ENCODE assay signal across 16 mouse cellular contexts in genomic region chr10:60819179-60819578, GRCm38 (mm10). TPM values are rescaled to one million over a fixed set of nuclear protein-coding genes. Genes with fewer than 3 reads are reported as not detected.
DNase-seq lines count a peak whose midpoint lies in the region; ATAC-seq and TF ChIP-seq lines count a peak whose summit lies in the region.
"Had no signal": no experiment of that assay in that cellular context is flagged by ENCODE, and none has a peak within 500 bp of the region (broad histone marks: within the 10 kb centered on the region; RNA-seq: fewer than 3 reads in every experiment).

No protein-coding gene starts in this region.

- no peaks in the 10 kb centered on the region for H3K27me3 ChIP-seq in kidney, adult 2 months (replicated peaks; ENCODE audit: control insufficient read depth, insufficient read depth, low read length)
- H3K27me3 ChIP-seq in heart, postnatal 0 days (ENCODE audit: control insufficient read depth, insufficient read depth, low read length) = no peaks in the 10 kb centered on the region
- H3K27me3 ChIP-seq: lung, embryonic 15.5 days; midbrain, embryonic 15.5 days had no signal

- WGBS in kidney, adult 2 months = 40% methylated on average over 5 of the region's 5 CpGs
- 10% methylated on average over 5 of the region's 5 CpGs for WGBS in heart, postnatal 0 days

- no peaks in the 10 kb centered on the region for H3K36me3 ChIP-seq in kidney, adult 2 months (ENCODE audit: control insufficient read depth, insufficient read depth, low read length)
- no peaks in the 10 kb centered on the region for H3K36me3 ChIP-seq in heart, postnatal 0 days (replicated peaks; ENCODE audit: control insufficient read depth, insufficient read depth, low read length)
- H3K36me3 ChIP-seq: lung, embryonic 15.5 days; midbrain, embryonic 15.5 days had no signal

- peaks cover 5% of the 10 kb centered on the region; the same call in 1 of the 2 replicates for H3K4me1 ChIP-seq in kidney, adult 2 months (ENCODE audit: control insufficient read depth, insufficient read depth, low read length)
- H3K4me1 ChIP-seq in heart, postnatal 0 days (ENCODE audit: control insufficient read depth, insufficient read depth) = peaks cover 86% of the 10 kb centered on the region

- TF ChIP-seq CTCF in kidney, adult 2 months (conservative IDR thresholded peaks at IDR 0.05; ENCODE audit: insufficient read depth, insufficient read length, low read depth, low read length) = no peak
- TF ChIP-seq CTCF in heart, postnatal 0 days (IDR thresholded peaks at IDR 0.05; ENCODE audit: low read depth) = no peak

- no peak overlapping the region for H3K4me3 ChIP-seq in kidney, adult 2 months (ENCODE audit: insufficient read depth, low read depth, low read length)
- no peak overlapping the region for H3K4me3 ChIP-seq in heart, postnatal 0 days (ENCODE audit: low read depth, low read length)
- H3K4me3 ChIP-seq: erythroblast, embryonic 14.5 days; heart, adult 2 months; lung, embryonic 15.5 days; midbrain, embryonic 15.5 days had no signal

- ATAC-seq in heart, postnatal 0 days (ENCODE audit: insufficient read depth, low read depth) = peak; percentile 20; the same call in 1 of the 2 replicates
- ATAC-seq: midbrain, embryonic 15.5 days had no signal

- H3K4me2 ChIP-seq in heart, postnatal 0 days (ENCODE audit: low read depth, low read length) = no peak overlapping the region
- H3K4me2 ChIP-seq: lung, embryonic 15.5 days; midbrain, embryonic 15.5 days had no signal

- no peaks in the 10 kb centered on the region for H3K9me3 ChIP-seq in heart, postnatal 0 days (replicated peaks; ENCODE audit: control insufficient read depth, low read length)
- H3K9me3 ChIP-seq: lung, embryonic 15.5 days; midbrain, embryonic 15.5 days had no signal

- no peak for TF ChIP-seq EP300 in heart, postnatal 0 days (IDR thresholded peaks at IDR 0.05; ENCODE audit: low read depth)

- no peak overlapping the region for H3K27ac ChIP-seq in kidney, adult 2 months (ENCODE audit: insufficient read depth, low read depth, low read length)
- H3K27ac ChIP-seq in heart, postnatal 0 days (ENCODE audit: low read depth) = peak overlapping the region; percentile 65
- H3K27ac ChIP-seq: heart, adult 2 months; lung, embryonic 15.5 days; midbrain, embryonic 15.5 days had no signal

- peak; percentile 71 for DNase-seq in cerebellum, adult 11-12 months
- DNase-seq in cerebellum, postnatal 4 days (ENCODE audit: low spot score in 2 of 2) = no peak
- DNase-seq in kidney, adult 2 months = peak; percentile 66
- DNase-seq in kidney, adult 11 months = no peak
- peak; percentile 90 for DNase-seq in 3T3-L1 (ENCODE audit: low read depth, low spot score)
- no peak for DNase-seq in heart, postnatal 0 days (ENCODE audit: low spot score)
- no peak for DNase-seq in thymus, postnatal 0 days (ENCODE audit: low spot score)
- DNase-seq in layer of hippocampus, postnatal 36 days = no peak
- DNase-seq: kidney, adult 8-10 months; right cerebral cortex, postnatal 25 days; thymus, adult 18-20 months had no signal

- TF ChIP-seq POLR2A in kidney, adult 2 months (IDR thresholded peaks at IDR 0.05; ENCODE audit: low read depth, low read length) = no peak

- no peak overlapping the region for H3K9ac ChIP-seq in heart, postnatal 0 days (replicated peaks; ENCODE audit: low read depth, low read length)
- H3K9ac ChIP-seq: lung, embryonic 15.5 days; midbrain, embryonic 15.5 days had no signal

RNA-seq across cellular contexts. Expression of gene Unc5b, which starts 12.2 kb away (rescaled TPM):
- 6.1 and 6.2 TPM in 2 replicates for polyA plus RNA-seq in kidney, adult 2 months (2012; rRNA removed)
- 50.5 and 63.2 TPM in 2 replicates for total RNA-seq in heart, postnatal 0 days (2014; rRNA removed; ENCODE audit: low replicate concordance)
- 4.9 and 5.0 TPM in 2 replicates for polyA plus RNA-seq in heart, postnatal 0 days (2015; fragmentation: Nextera tagmentation; extraction: Ambion mirVana)
- 0.68 and 0.70 TPM in 2 replicates for polyA plus RNA-seq in thymus, postnatal 0 days (2015; fragmentation: Nextera tagmentation; extraction: Ambion mirVana)
- 10 to 100 TPM; 14.0 to 14.1 TPM for total RNA-seq in layer of hippocampus, postnatal 36 days (2021)
- total RNA-seq: MEL had no signal
- polyA plus RNA-seq: erythroblast, embryonic 14.5 days had no signal

Comparison
In these comparisons a context has a peak if more than half of its experiments do, and no peak if none do; other contexts are left out.
1. DNase-seq: peak in cerebellum, adult 11-12 months (single experiment), kidney, adult 2 months (single experiment) and 3T3-L1 (single experiment); none in cerebellum, postnatal 4 days (0 of 2), kidney, adult 11 months (single experiment), heart, postnatal 0 days (single experiment), thymus, postnatal 0 days (single experiment) and layer of hippocampus, postnatal 36 days (0 of 2).